ENCODE assay signal across 29 mouse cellular contexts in the genomic region with DNA sequence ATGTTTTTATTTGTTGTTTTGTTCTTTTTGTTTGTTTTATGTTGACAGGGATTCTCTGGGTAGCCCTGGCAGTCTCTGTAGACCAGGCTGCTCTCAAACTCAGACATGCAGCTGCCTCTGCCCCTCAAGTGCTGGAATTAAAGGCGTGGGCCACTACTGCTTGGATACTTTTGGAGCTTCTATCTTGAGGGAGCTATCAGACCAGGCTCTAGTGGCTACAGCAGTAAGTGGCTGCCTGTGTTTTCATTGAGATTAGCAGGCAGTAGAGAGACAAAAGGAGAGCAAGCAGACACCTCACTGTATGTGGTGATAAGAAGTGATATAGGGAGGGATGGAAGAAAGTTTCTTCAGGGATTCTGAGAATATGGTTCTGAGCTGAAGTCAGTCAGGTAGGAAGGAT. TPM values are rescaled to one million over a fixed set of nuclear protein-coding genes. Genes with fewer than 3 reads are reported as not detected.
A peak's percentile ranks its signal among the peaks of the same experiment; 100 is the strongest.
DNase-seq lines count a peak whose midpoint lies in the region; ATAC-seq and TF ChIP-seq lines count a peak whose summit lies in the region.
"Had no signal": no experiment of that assay in that cellular context is flagged by ENCODE, and none has a peak within 500 bp of the region (broad histone marks: within the 10 kb centered on the region; RNA-seq: fewer than 3 reads in every experiment).

No protein-coding gene starts in this region.

- TF ChIP-seq POLR2A in liver, adult 2 months (IDR thresholded peaks at IDR 0.05; ENCODE audit: extremely low read depth, insufficient read depth, low read length) = no peak
- no peak for TF ChIP-seq POLR2A in thymus, adult 2 months (IDR thresholded peaks at IDR 0.05; ENCODE audit: control insufficient read depth, extremely low read depth, insufficient read depth, low read length, poor library complexity)

- WGBS in liver, adult 2 months = 67% methylated on average over 1 of the region's 1 CpGs
- 32% methylated on average over 1 of the region's 1 CpGs for WGBS in liver, embryonic 11.5 days
- 41% methylated on average over 1 of the region's 1 CpGs for WGBS in liver, postnatal 0 days (ENCODE audit: insufficient replicate concordance)
- WGBS in thymus, adult 2 months = 88% methylated on average over 1 of the region's 1 CpGs
- WGBS in hindbrain, embryonic 16.5 days = 74% methylated on average over 1 of the region's 1 CpGs

- peaks cover 20% of the 10 kb centered on the region for H3K4me1 ChIP-seq in liver, adult 2 months (ENCODE audit: control insufficient read depth, insufficient read depth, low read length)
- H3K4me1 ChIP-seq in liver, embryonic 11.5 days (replicated peaks; ENCODE audit: control insufficient read depth, insufficient read depth, low read length) = peaks cover 8% of the 10 kb centered on the region; the same call in 1 of the 2 replicates
- peaks cover 21% of the 10 kb centered on the region; the same call in 1 of the 2 replicates for H3K4me1 ChIP-seq in liver, postnatal 0 days (ENCODE audit: insufficient read depth)
- H3K4me1 ChIP-seq in thymus, adult 2 months (replicated peaks; ENCODE audit: control insufficient read depth, insufficient read depth, low read length) = peaks cover 37% of the 10 kb centered on the region
- peaks cover 4% of the 10 kb centered on the region; the same call in 1 of the 2 replicates for H3K4me1 ChIP-seq in hindbrain, embryonic 16.5 days (ENCODE audit: control insufficient read depth, insufficient read depth, low read depth, low read length)
- H3K4me1 ChIP-seq: embryonic facial prominence, embryonic 12.5 days; neural tube, embryonic 12.5 days had no signal

- H3K4me3 ChIP-seq in liver, adult 2 months (ENCODE audit: insufficient read depth, low read depth, low read length) = no peak overlapping the region
- no peak overlapping the region for H3K4me3 ChIP-seq in liver, embryonic 11.5 days (ENCODE audit: low read depth, low read length)
- no peak overlapping the region for H3K4me3 ChIP-seq in liver, postnatal 0 days (ENCODE audit: low read depth, low read length)
- H3K4me3 ChIP-seq in thymus, adult 2 months (ENCODE audit: control insufficient read depth, insufficient read depth, low read length) = no peak overlapping the region
- no peak overlapping the region for H3K4me3 ChIP-seq in hindbrain, embryonic 16.5 days (ENCODE audit: low read length)
- H3K4me3 ChIP-seq: embryonic facial prominence, embryonic 12.5 days; heart, adult 2 months; heart, embryonic 15.5 days; hindbrain, embryonic 13.5 days; kidney, embryonic 15.5 days; neural tube, embryonic 12.5 days had no signal

- DNase-seq in liver, adult 2 months (ENCODE audit: extremely low read depth, low read depth, low spot score) = no peak
- DNase-seq in liver = no peak
- no peak for DNase-seq in liver, embryonic 11.5 days (ENCODE audit: low spot score)
- no peak for DNase-seq in liver, postnatal 0 days
- no peak for DNase-seq in thymus, adult 2 months
- DNase-seq in lung, postnatal 4 days = no peak
- DNase-seq: adrenal gland, postnatal 25 days; cerebellum, adult 11 months; cerebellum, adult 9-11 months; embryo, embryonic 11 days; heart, postnatal 4 days; kidney, adult 11 months; kidney, postnatal 25 days; right cerebral cortex, adult 18-20 months; right cerebral cortex, postnatal 4 days; thymus, adult 18-20 months; thymus, postnatal 36 days had no signal

- TF ChIP-seq EP300 in liver, postnatal 0 days (IDR thresholded peaks at IDR 0.05; ENCODE audit: low read depth) = no peak

- H3K4me2 ChIP-seq in liver, embryonic 11.5 days = no peak overlapping the region
- no peak overlapping the region for H3K4me2 ChIP-seq in liver, postnatal 0 days (ENCODE audit: low read depth, low read length)
- H3K4me2 ChIP-seq in hindbrain, embryonic 16.5 days (ENCODE audit: low read length) = no peak overlapping the region
- H3K4me2 ChIP-seq: embryonic facial prominence, embryonic 12.5 days; heart, embryonic 15.5 days; hindbrain, embryonic 13.5 days; kidney, embryonic 15.5 days; midbrain, embryonic 11.5 days; neural tube, embryonic 12.5 days had no signal

- no peaks in the 10 kb centered on the region for H3K36me3 ChIP-seq in liver, adult 2 months (ENCODE audit: control insufficient read depth, insufficient read depth, low read length)
- H3K36me3 ChIP-seq in liver, embryonic 11.5 days (ENCODE audit: control insufficient read depth, insufficient read depth, low read length) = no peaks in the 10 kb centered on the region
- H3K36me3 ChIP-seq in liver, postnatal 0 days (replicated peaks; ENCODE audit: insufficient read depth, low read length) = no peaks in the 10 kb centered on the region
- H3K36me3 ChIP-seq in thymus, adult 2 months (ENCODE audit: control insufficient read depth, insufficient read depth, low read length) = no peaks in the 10 kb centered on the region
- no peaks in the 10 kb centered on the region for H3K36me3 ChIP-seq in hindbrain, embryonic 16.5 days (ENCODE audit: control insufficient read depth, insufficient read depth, low read length)
- H3K36me3 ChIP-seq: embryonic facial prominence, embryonic 12.5 days; heart, embryonic 15.5 days; hindbrain, embryonic 13.5 days; kidney, embryonic 15.5 days; neural tube, embryonic 12.5 days had no signal

- H3K79me2 ChIP-seq in liver, adult 2 months (ENCODE audit: control insufficient read depth, insufficient read depth, low read length) = no peaks in the 10 kb centered on the region

- peak; percentile 77 for ATAC-seq in liver, embryonic 11.5 days (replicated peaks; ENCODE audit: low FRiP score)
- ATAC-seq in liver, postnatal 0 days = no peak
- ATAC-seq in hindbrain, embryonic 16.5 days = no peak
- ATAC-seq: CD4-positive, CD25-positive, alpha-beta regulatory T cell, adult 4 months; forebrain, embryonic 14.5 days; midbrain, embryonic 16.5 days had no signal

- H3K27me3 ChIP-seq in liver, adult 2 months (ENCODE audit: control insufficient read depth, insufficient read depth, low read length) = no peaks in the 10 kb centered on the region
- H3K27me3 ChIP-seq in liver, embryonic 11.5 days (replicated peaks; ENCODE audit: control insufficient read depth, insufficient read depth, low read length) = no peaks in the 10 kb centered on the region
- H3K27me3 ChIP-seq in liver, postnatal 0 days (ENCODE audit: insufficient read depth, low read length) = no peaks in the 10 kb centered on the region
- no peaks in the 10 kb centered on the region for H3K27me3 ChIP-seq in thymus, adult 2 months (ENCODE audit: control insufficient read depth, insufficient read depth, low read length)
- H3K27me3 ChIP-seq in hindbrain, embryonic 16.5 days (replicated peaks; ENCODE audit: control insufficient read depth, insufficient read depth, low read length) = no peaks in the 10 kb centered on the region
- H3K27me3 ChIP-seq: embryonic facial prominence, embryonic 12.5 days; heart, embryonic 15.5 days; hindbrain, embryonic 13.5 days; kidney, embryonic 15.5 days; neural tube, embryonic 12.5 days had no signal

- H3K9me3 ChIP-seq in liver, embryonic 11.5 days (ENCODE audit: control insufficient read depth, low read length) = no peaks in the 10 kb centered on the region
- no peaks in the 10 kb centered on the region for H3K9me3 ChIP-seq in liver, postnatal 0 days (ENCODE audit: low read length)
- H3K9me3 ChIP-seq in hindbrain, embryonic 16.5 days (ENCODE audit: control insufficient read depth, low read length) = no peaks in the 10 kb centered on the region
- H3K9me3 ChIP-seq: embryonic facial prominence, embryonic 12.5 days; heart, embryonic 15.5 days; hindbrain, embryonic 13.5 days; kidney, embryonic 15.5 days; neural tube, embryonic 12.5 days had no signal

- H3K9ac ChIP-seq in liver, adult 2 months (ENCODE audit: low read depth, low read length) = no peak overlapping the region
- H3K9ac ChIP-seq in liver, embryonic 11.5 days (ENCODE audit: low read depth, low read length) = no peak overlapping the region
- H3K9ac ChIP-seq in liver, postnatal 0 days (replicated peaks) = no peak overlapping the region
- H3K9ac ChIP-seq in hindbrain, embryonic 16.5 days (ENCODE audit: low read depth, low read length) = no peak overlapping the region
- H3K9ac ChIP-seq: embryonic facial prominence, embryonic 12.5 days; heart, embryonic 15.5 days; hindbrain, embryonic 13.5 days; kidney, embryonic 15.5 days; neural tube, embryonic 12.5 days had no signal

- peak overlapping the region; percentile 92 for H3K27ac ChIP-seq in liver, adult 2 months (replicated peaks; ENCODE audit: insufficient read depth, low read depth, low read length)
- no peak overlapping the region for H3K27ac ChIP-seq in liver, embryonic 11.5 days (ENCODE audit: low read depth, low read length)
- peak overlapping the region; percentile 64; the same call in 1 of the 2 replicates for H3K27ac ChIP-seq in liver, postnatal 0 days (ENCODE audit: low read depth)
- no peak overlapping the region for H3K27ac ChIP-seq in thymus, adult 2 months (ENCODE audit: control insufficient read depth, insufficient read depth, low read length)
- no peak overlapping the region for H3K27ac ChIP-seq in hindbrain, embryonic 16.5 days (ENCODE audit: low read depth, low read length)
- H3K27ac ChIP-seq: embryonic facial prominence, embryonic 12.5 days; heart, adult 2 months; heart, embryonic 15.5 days; hindbrain, embryonic 13.5 days; kidney, embryonic 15.5 days; neural tube, embryonic 12.5 days; stomach, postnatal 0 days had no signal

- TF ChIP-seq CTCF in liver, adult 2 months (IDR thresholded peaks at IDR 0.05; ENCODE audit: low read depth, low read length) = no peak
- TF ChIP-seq CTCF in liver, postnatal 0 days (IDR thresholded peaks at IDR 0.05; ENCODE audit: low read depth) = no peak
- TF ChIP-seq CTCF in thymus, adult 2 months (IDR thresholded peaks at IDR 0.05; ENCODE audit: borderline replicate concordance, control insufficient read depth, extremely low read depth, insufficient read depth, low read length, poor library complexity) = no peak

RNA-seq across cellular contexts. Expression of a gene that starts 21.4 kb away (rescaled TPM):
- 30.3 and 35.2 TPM in 2 replicates for total RNA-seq in liver, adult 2 months (2014; rRNA removed)
- polyA plus RNA-seq in liver, adult 2 months (2012; rRNA removed) = 2.3 and 16.9 TPM in 2 replicates
- polyA plus RNA-seq in liver, embryonic 11.5 days (2014; fragmentation: Nextera tagmentation; extraction: Ambion mirVana) = 1.8 and 2.0 TPM in 2 replicates
- polyA plus RNA-seq in liver, postnatal 0 days (2015; fragmentation: Nextera tagmentation; extraction: Ambion mirVana) = 3.1 and 5.6 TPM in 2 replicates
- polyA plus RNA-seq in thymus, adult 2 months (2012; rRNA removed) = 28.2 and 31.1 TPM in 2 replicates
- 4.1 and 4.2 TPM in 2 replicates for polyA plus RNA-seq in hindbrain, embryonic 16.5 days (2015; fragmentation: Nextera tagmentation; extraction: Ambion mirVana)

Comparison
In these comparisons a context has a peak if more than half of its experiments do, and no peak if none do; other contexts are left out.
1. H3K27ac ChIP-seq: peak in liver, adult 2 months (single experiment) and liver, postnatal 0 days (single experiment); none in liver, embryonic 11.5 days (single experiment), thymus, adult 2 months (single experiment) and hindbrain, embryonic 16.5 days (single experiment).